Mouse (Mus musculus) MEL (cell line): ENCODE data around the gene Lrrc25. TPM values are rescaled to one million over a fixed set of nuclear protein-coding genes. Genes with fewer than 3 reads are reported as not detected.

Experiments
- DNase-seq: peaks from one replicate; pipeline ENCODE4 v3.0.0; 2011; ENCODE audit warnings: low read depth, low spot score
- H3K27ac ChIP-seq: 2 replicates; pipeline ENCODE4 v1.5.1; 2012; ENCODE audit warnings: low read depth, mild to moderate bottlenecking, control low read depth, low read length, moderate library complexity; ENCODE audit not compliant: control insufficient read depth
- H3K27me3 ChIP-seq, 2 experiments: fragments of 150-350 bp in 1 of 2; sonication (generic) in 1 of 2; 2 replicates each; pipeline ENCODE4 v1.6.1; 2012; ENCODE audit warnings: low read length in 2 of 2, mild to moderate bottlenecking in 2 of 2, improper control_type of control experiment in 1 of 2, moderate library complexity in 1 of 2; ENCODE audit not compliant: insufficient read depth in 2 of 2, control insufficient read depth in 1 of 2
- H3K36me3 ChIP-seq, 2 experiments: 2 replicates each; pipeline ENCODE4 v1.6.1; 2012 to 2014; ENCODE audit warnings: low read length in 2 of 2, improper control_type of control experiment in 1 of 2, inconsistent platforms in 1 of 2, mild to moderate bottlenecking in 1 of 2; ENCODE audit not compliant: insufficient read depth in 2 of 2, control insufficient read depth in 1 of 2
- H3K4me1 ChIP-seq, 2 experiments: fragments of 150-350 bp in 1 of 2; sonication (generic) in 1 of 2; 2 replicates each; pipeline ENCODE4 v1.6.1; 2012; ENCODE audit warnings: low read length in 2 of 2, improper control_type of control experiment in 1 of 2, mild to moderate bottlenecking in 1 of 2; ENCODE audit not compliant: insufficient read depth in 2 of 2, control insufficient read depth in 1 of 2
- H3K4me3 ChIP-seq, 2 experiments: fragments of 150-350 bp in 1 of 2; sonication (generic) in 1 of 2; 2 replicates each; pipeline ENCODE4 v1.5.1; 2012; ENCODE audit warnings: low read depth in 2 of 2, low read length in 2 of 2, mild to moderate bottlenecking in 2 of 2, moderate library complexity in 2 of 2, control low read depth in 1 of 2, improper control_type of control experiment in 1 of 2; ENCODE audit not compliant: control insufficient read depth in 1 of 2, insufficient read depth in 1 of 2
- H3K79me2 ChIP-seq: 2 replicates; pipeline ENCODE4 v1.6.1; 2012; ENCODE audit warnings: mild to moderate bottlenecking, low read length, moderate library complexity; ENCODE audit not compliant: control insufficient read depth, poor library complexity, insufficient read depth
- H3K9ac ChIP-seq: 2 replicates; pipeline ENCODE4 v1.6.1; 2012; ENCODE audit warnings: low read depth, mild to moderate bottlenecking, control low read depth, low read length, moderate library complexity; ENCODE audit not compliant: control insufficient read depth, poor library complexity, severe bottlenecking
- H3K9me3 ChIP-seq: fragments of 150-350 bp; sonication (generic); replicated peaks from 2 replicates; pipeline ENCODE4 v1.6.1; 2012; ENCODE audit warnings: mild to moderate bottlenecking, low read length, improper control_type of control experiment, moderate library complexity; ENCODE audit not compliant: insufficient read depth
- CHD1 ChIP-seq: IDR thresholded peaks from 2 replicates; pipeline ENCODE4 v1.6.1; 2012; ENCODE audit warnings: low read depth, mild to moderate bottlenecking, inconsistent platforms, low read length, improper control_type of control experiment
- CHD2 ChIP-seq: IDR thresholded peaks from 2 replicates; pipeline ENCODE4 v1.6.1; 2011; ENCODE audit warnings: low read length, improper control_type of control experiment
- CTCF ChIP-seq, 3 experiments: IDR thresholded peaks in 2 of 3; conservative IDR thresholded peaks in 1 of 3; 2 replicates each; pipeline ENCODE4 v1.5.1; 2011 to 2012; ENCODE audit warnings: low read length in 3 of 3, low read depth in 2 of 3, mild to moderate bottlenecking in 2 of 3, improper control_type of control experiment in 1 of 3, inconsistent platforms in 1 of 3, mixed read lengths in 1 of 3, moderate library complexity in 1 of 3; ENCODE audit not compliant: control insufficient read depth in 1 of 3, insufficient read depth in 1 of 3, poor library complexity in 1 of 3, severe bottlenecking in 1 of 3
- ELF1 ChIP-seq: IDR thresholded peaks from 2 replicates; pipeline ENCODE4 v1.6.1; 2014; ENCODE audit warnings: low read depth, mild to moderate bottlenecking, inconsistent platforms, low read length, improper control_type of control experiment, moderate library complexity
- EP300 ChIP-seq, 2 experiments: IDR thresholded peaks; 2 replicates each; pipeline ENCODE4 v1.6.1; 2011; ENCODE audit warnings: improper control_type of control experiment in 2 of 2, low read length in 2 of 2, low read depth in 1 of 2, mild to moderate bottlenecking in 1 of 2
- ETS1 ChIP-seq: IDR thresholded peaks from 2 replicates; pipeline ENCODE4 v1.6.1; 2012; ENCODE audit warnings: low read depth, mild to moderate bottlenecking, inconsistent platforms, low read length, improper control_type of control experiment, moderate library complexity
- GABPA ChIP-seq: IDR thresholded peaks from 2 replicates; pipeline ENCODE4 v1.6.1; 2012; ENCODE audit warnings: low read depth, mild to moderate bottlenecking, inconsistent platforms, low read length, improper control_type of control experiment, moderate library complexity
- JUND ChIP-seq: IDR thresholded peaks from 2 replicates; pipeline ENCODE4 v1.6.1; 2011; ENCODE audit warnings: low read depth, mild to moderate bottlenecking, improper control_type of control experiment, low read length
- KAT2A ChIP-seq: conservative IDR thresholded peaks from 2 replicates; pipeline ENCODE4 v1.6.1; 2012; ENCODE audit warnings: low read depth, low read length, improper control_type of control experiment, inconsistent platforms
- MAFK ChIP-seq: IDR thresholded peaks from 2 replicates; pipeline ENCODE4 v1.6.1; 2011; ENCODE audit warnings: low read depth, mild to moderate bottlenecking, low read length, improper control_type of control experiment, borderline replicate concordance
- MAX ChIP-seq: IDR thresholded peaks from 2 replicates; pipeline ENCODE4 v1.6.1; 2011; ENCODE audit warnings: low read length, improper control_type of control experiment
- MAZ ChIP-seq: IDR thresholded peaks from 2 replicates; pipeline ENCODE4 v1.6.1; 2012; ENCODE audit warnings: low read depth, mild to moderate bottlenecking, inconsistent platforms, low read length, improper control_type of control experiment
- MEF2A ChIP-seq: IDR thresholded peaks from 2 replicates; pipeline ENCODE4 v1.6.1; 2014; ENCODE audit warnings: low read depth, mild to moderate bottlenecking, inconsistent platforms, low read length, improper control_type of control experiment; ENCODE audit not compliant: poor library complexity, insufficient replicate concordance, severe bottlenecking; ENCODE audit errors: extremely low read depth
- NELFE ChIP-seq: IDR thresholded peaks from 2 replicates; pipeline ENCODE4 v1.6.1; 2011; ENCODE audit warnings: low read depth, low read length, improper control_type of control experiment
- NRF1 ChIP-seq: IDR thresholded peaks from 2 replicates; pipeline ENCODE4 v1.6.1; 2014; ENCODE audit warnings: low read depth, mild to moderate bottlenecking, inconsistent platforms, low read length, improper control_type of control experiment, moderate library complexity; ENCODE audit not compliant: poor library complexity, insufficient read depth, severe bottlenecking
- POLR2A ChIP-seq, 2 experiments: IDR thresholded peaks; 2 replicates each; pipeline ENCODE4 v1.6.1; 2011 to 2012; ENCODE audit warnings: low read length in 2 of 2, mild to moderate bottlenecking in 2 of 2, control low read depth in 1 of 2, improper control_type of control experiment in 1 of 2, low read depth in 1 of 2, moderate library complexity in 1 of 2; ENCODE audit not compliant: control insufficient read depth in 1 of 2, insufficient read depth in 1 of 2, poor library complexity in 1 of 2
- POLR2AphosphoS5 ChIP-seq: IDR thresholded peaks from 2 replicates; pipeline ENCODE4 v1.6.1; 2012; ENCODE audit warnings: low read depth, borderline replicate concordance, mild to moderate bottlenecking, inconsistent platforms, low read length, moderate library complexity, mixed read lengths
- RCOR1 ChIP-seq: IDR thresholded peaks from 2 replicates; pipeline ENCODE4 v1.6.1; 2012; ENCODE audit warnings: low read depth, mild to moderate bottlenecking, inconsistent platforms, low read length, improper control_type of control experiment
- SIN3A ChIP-seq: IDR thresholded peaks from 2 replicates; pipeline ENCODE4 v1.6.1; 2012; ENCODE audit warnings: low read length, improper control_type of control experiment, inconsistent platforms
- SMC3 ChIP-seq: IDR thresholded peaks from 2 replicates; pipeline ENCODE4 v1.6.1; 2011; ENCODE audit warnings: low read depth, low read length, improper control_type of control experiment
- TAL1 ChIP-seq: IDR thresholded peaks from 2 replicates; pipeline ENCODE4 v1.6.1; 2012; ENCODE audit warnings: mild to moderate bottlenecking, inconsistent platforms, low read length, moderate library complexity, mixed read lengths
- TCF12 ChIP-seq: IDR thresholded peaks from 2 replicates; pipeline ENCODE4 v1.6.1; 2014; ENCODE audit warnings: low read depth, mild to moderate bottlenecking, inconsistent platforms, low read length, improper control_type of control experiment, moderate library complexity
- UBTF ChIP-seq: IDR thresholded peaks from 2 replicates; pipeline ENCODE4 v1.6.1; 2012; ENCODE audit warnings: low read depth, mild to moderate bottlenecking, inconsistent platforms, low read length, improper control_type of control experiment, moderate library complexity, borderline replicate concordance; ENCODE audit not compliant: insufficient read depth
- ZC3H11A ChIP-seq: IDR thresholded peaks from 2 replicates; pipeline ENCODE4 v1.6.1; 2012; ENCODE audit warnings: low read depth, mild to moderate bottlenecking, inconsistent platforms, low read length, improper control_type of control experiment
- ZMIZ1 ChIP-seq: IDR thresholded peaks from 2 replicates; pipeline ENCODE4 v1.6.1; 2012; ENCODE audit warnings: low read depth, mild to moderate bottlenecking, inconsistent platforms, low read length, improper control_type of control experiment, moderate library complexity
- polyA plus RNA-seq, 2 experiments: library from polyadenylated mRNA; stranded (reverse) in 1 of 2; unstranded in 1 of 2; fragments of >175 nt in 1 of 2; fragments of >200 nt in 1 of 2; gene quantifications; 2 replicates each; pipeline versions ENCODE4 v1.2.1 to v1.2.4; 2012; ENCODE audit warnings: low replicate concordance in 2 of 2, low read depth in 1 of 2; ENCODE audit not compliant: insufficient read length in 2 of 2, insufficient read depth in 1 of 2, missing spikeins in 1 of 2
- total RNA-seq: library from RNA; depleted of rRNA; stranded (reverse); fragments of 300-350 nt; gene quantifications from 2 replicates; pipeline ENCODE4 v1.2.3, GENCODE M21; 2012

Gene Lrrc25
- total and polyA plus RNA-seq, 3 experiments = 0.39 to 1.1 TPM; not detected in 1

- Histone ChIP-seq H3K4me1 (peaks cover 2 to 32% of the 10 kb centered on the region in 2 experiments), H3K4me3 (no peak overlapping the region)
Measured at GRCm38 (mm10) chr8:70615281-70615680, 674 bp upstream of the Lrrc25 start.

DNA sequence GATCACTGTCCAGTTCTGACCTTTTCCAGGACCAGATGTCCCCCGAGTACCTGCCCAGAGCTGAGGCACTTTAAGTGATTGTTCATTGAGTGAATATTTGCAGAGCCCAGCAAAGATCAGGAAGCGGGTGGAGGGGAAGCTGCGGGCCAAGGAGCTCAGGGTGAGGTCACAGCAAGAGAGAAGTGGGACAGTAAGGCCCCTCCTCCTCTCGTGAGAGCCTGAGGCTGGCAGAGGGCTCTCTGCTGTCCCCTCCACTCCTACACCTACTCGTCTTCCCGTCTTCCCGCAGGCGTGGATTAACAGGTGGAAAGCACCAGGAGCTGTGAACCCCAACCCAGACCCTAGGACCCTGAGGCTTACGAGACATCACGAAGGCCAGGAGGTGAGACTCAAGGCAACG, 690 bp downstream of the Lrrc25 start:
- TF ChIP-seq MAZ = 0 out of 2 replicates have a peak, but pooled peaks have one; percentile 1
- no peak for TF ChIP-seq SIN3A
- Histone ChIP-seq H3K9ac (no peak overlapping the region), H3K9me3 (no peaks in the 10 kb centered on the region), H3K27ac (no peak overlapping the region), H3K4me3 (no peak overlapping the region), H3K27me3 (no peaks in the 10 kb centered on the region), H3K79me2 (no peaks in the 10 kb centered on the region), H3K4me1 (peaks cover 5 to 32% of the 10 kb centered on the region in 2 experiments), H3K36me3 (peaks cover 0 to 17% of the 10 kb centered on the region in 2 experiments; a peak in 2 of 4 replicates)
- DNase-seq = peak; percentile 47

More at GRCm38 (mm10) chr8:70615281-70615680, 674 bp upstream of the Lrrc25 start:
- H3K27me3 ChIP-seq = no peaks in the 10 kb centered on the region
- no peak overlapping the region for H3K9ac ChIP-seq
- no peak for DNase-seq
- H3K36me3 ChIP-seq = peaks cover 0 to 15% of the 10 kb centered on the region in 2 experiments; a peak in 2 of 4 replicates
- H3K9me3 ChIP-seq = no peaks in the 10 kb centered on the region
- TF ChIP-seq GABPA (no peak), JUND (no peak), MAX (no peak), ETS1 (no peak), CHD1 (no peak), CTCF (IDR thresholded peaks at IDR 0.05 in 2 of 3, conservative IDR thresholded peaks at IDR 0.05 in 1 of 3; ENCODE audit: control insufficient read depth in 1 of 3, insufficient read depth in 1 of 3, low read depth in 2 of 3, low read length in 3 of 3, poor library complexity in 1 of 3, severe bottlenecking in 1 of 3) (no peak), EP300 (IDR thresholded peaks at IDR 0.05; ENCODE audit: low read depth in 1 of 2, low read length in 2 of 2) (no peak), NELFE (no peak), TAL1 (no peak), POLR2A (IDR thresholded peaks at IDR 0.05; ENCODE audit: control insufficient read depth in 1 of 2, insufficient read depth in 1 of 2, low read depth in 1 of 2, low read length in 2 of 2, poor library complexity in 1 of 2) (no peak), ZMIZ1 (no peak), MEF2A (no peak)
- H3K79me2 ChIP-seq = peaks cover 4% of the 10 kb centered on the region; the same call in 1 of the 2 replicates
- no peak overlapping the region for H3K27ac ChIP-seq

- H3K36me3 ChIP-seq = peaks cover 0 to 18% of the 10 kb centered on the region in 2 experiments; a peak in 2 of 4 replicates
- H3K9me3 ChIP-seq = no peaks in the 10 kb centered on the region
- peaks cover 7 to 44% of the 10 kb centered on the region in 2 experiments for H3K4me1 ChIP-seq
- H3K4me3 ChIP-seq = peak overlapping the region in 1 of 2 experiments; percentile 1; a peak in 1 of 4 replicates
- peak overlapping the region; percentile 57 for H3K27ac ChIP-seq
- H3K27me3 ChIP-seq = no peaks in the 10 kb centered on the region
- DNase-seq = peak; percentile 64
- peak overlapping the region; percentile 26 for H3K9ac ChIP-seq
- H3K79me2 ChIP-seq = no peaks in the 10 kb centered on the region
- no peak for TF ChIP-seq MAFK
- TF ChIP-seq EP300 (IDR thresholded peaks at IDR 0.05; ENCODE audit: low read depth in 1 of 2, low read length in 2 of 2) = peak in 1 of 2 experiments; percentile 13; a peak in 1 of 4 replicates
- no peak for TF ChIP-seq SIN3A
- no peak for TF ChIP-seq SMC3
- peak; percentile 77 for TF ChIP-seq TAL1
- TF ChIP-seq NRF1 = no peak
- TF ChIP-seq ZC3H11A = no peak
- no peak for TF ChIP-seq CHD2
- TF ChIP-seq POLR2AphosphoS5 = no peak
- no peak for TF ChIP-seq MAZ
- no peak for TF ChIP-seq RCOR1
- TF ChIP-seq KAT2A = no peak
- TF ChIP-seq TCF12 = peak; percentile 19; the same call in 1 of the 2 replicates
- no peak for TF ChIP-seq ELF1
- TF ChIP-seq POLR2A (IDR thresholded peaks at IDR 0.05; ENCODE audit: control insufficient read depth in 1 of 2, insufficient read depth in 1 of 2, low read depth in 1 of 2, low read length in 2 of 2, poor library complexity in 1 of 2) = no peak
- no peak for TF ChIP-seq UBTF
- no peak for TF ChIP-seq MAX
Measured at GRCm38 (mm10) chr8:70617985-70618384, 2.0 kb downstream of the Lrrc25 start.
